Mouse (Mus musculus) heart, adult 11 months (tissue): ENCODE data around the gene Rnf141.
A peak's percentile ranks its signal among the peaks of the same experiment; 100 is the strongest.

Experiments
- DNase-seq: peaks from one replicate; pipeline ENCODE4 v3.0.0; 2022

Rnf141 gene

DNA sequence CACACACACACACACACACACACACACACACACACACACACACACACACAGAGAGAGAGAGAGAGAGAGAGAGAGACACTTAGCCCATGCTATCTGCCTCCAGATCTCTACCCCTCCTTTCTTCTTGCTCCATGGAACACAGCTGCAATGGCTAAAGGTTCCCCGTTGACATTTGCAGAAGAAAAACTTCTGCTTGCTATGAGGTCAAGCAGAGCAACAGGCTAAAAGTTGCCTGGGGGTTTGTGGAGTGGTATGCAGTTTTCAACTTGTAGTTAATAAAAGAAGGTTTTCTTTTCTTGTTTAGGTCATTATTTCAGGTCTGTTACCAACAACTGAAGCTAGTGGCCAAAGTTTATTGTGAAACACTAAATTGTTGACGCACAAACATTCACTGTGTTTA is 87.8 kb downstream of the Rnf141 start:
- DNase-seq: peak; percentile 76

DNA sequence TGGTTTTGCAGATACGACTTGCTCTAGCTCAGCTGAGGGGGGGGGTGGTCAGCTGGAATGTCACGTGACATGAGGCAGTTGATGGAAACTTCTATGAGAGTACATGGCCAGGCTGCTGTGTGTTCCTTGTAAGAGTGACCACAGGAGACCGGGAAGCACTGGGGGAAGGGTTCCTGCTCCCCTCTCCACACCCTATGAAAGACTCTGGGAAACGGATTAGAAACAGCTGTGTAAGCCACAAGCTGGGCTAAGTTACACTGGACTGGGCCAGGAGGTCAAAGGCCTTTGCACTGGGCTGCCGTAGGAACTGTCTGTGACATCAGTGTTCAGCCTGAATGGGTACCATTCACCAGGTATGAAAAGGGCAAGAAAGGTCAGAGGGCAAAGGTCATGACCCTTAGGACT is 90.3 kb downstream of the Rnf141 start:
- peak; percentile 98 for DNase-seq

DNA sequence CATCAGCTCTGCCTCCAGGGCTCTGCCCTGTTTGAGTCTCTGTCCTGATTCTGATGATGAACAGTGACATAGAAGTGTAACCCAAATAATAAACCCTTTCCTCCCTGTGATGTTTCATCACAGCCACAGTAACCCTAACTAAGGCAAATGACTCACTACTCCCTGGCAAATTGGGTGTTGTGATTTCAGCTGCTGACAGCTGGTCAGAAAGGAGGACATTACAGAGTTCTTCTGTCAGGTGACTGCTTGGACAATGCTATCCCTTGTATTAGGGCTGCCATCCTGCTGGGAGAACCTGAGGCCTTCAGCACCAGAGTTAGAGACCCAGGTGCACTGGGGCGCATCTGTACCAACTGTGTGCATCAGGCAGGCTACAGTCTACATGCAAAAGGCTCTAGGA is 90.9 kb downstream of the Rnf141 start:
- DNase-seq: peak; percentile 81

DNA sequence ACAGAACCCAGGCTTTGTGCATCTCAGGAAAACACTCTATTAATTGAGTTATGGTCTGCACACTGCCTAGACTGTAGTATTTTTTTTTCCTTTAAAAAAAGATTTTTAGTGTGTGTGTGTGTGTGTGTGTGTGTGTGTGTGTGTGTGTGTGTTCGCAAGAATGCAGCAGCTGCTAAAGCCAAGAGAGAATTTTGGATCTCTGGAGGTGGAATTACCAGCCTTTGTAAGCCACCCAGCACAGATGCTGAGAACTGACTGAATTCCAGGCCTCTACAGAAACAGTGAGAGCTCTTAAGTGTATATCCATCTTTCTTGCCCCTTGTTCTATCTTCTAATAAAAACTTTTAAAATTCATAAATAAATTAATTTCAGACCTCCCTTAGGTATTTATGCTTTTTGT is 92.6 kb downstream of the Rnf141 start:
- DNase-seq: no peak

DNA sequence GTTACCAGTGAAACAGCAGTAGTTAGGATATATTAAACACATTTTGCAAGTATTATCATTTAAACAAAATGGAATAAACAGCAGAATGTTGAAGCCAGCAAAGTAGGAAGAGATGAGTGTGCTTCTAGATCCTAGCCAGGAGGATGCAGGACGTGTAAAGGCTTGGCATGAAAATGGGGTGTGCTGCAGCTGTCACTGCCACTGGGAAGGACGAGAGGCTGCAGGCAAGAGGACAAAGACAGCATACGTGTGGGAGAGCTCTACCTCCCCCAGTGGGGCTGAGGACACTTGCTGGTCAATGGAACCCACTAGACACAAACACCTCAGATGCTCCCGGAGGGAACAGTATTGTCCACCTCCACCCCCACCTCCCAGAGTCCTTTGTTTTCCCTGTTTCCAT is 93.4 kb downstream of the Rnf141 start:
- DNase-seq: no peak
